In genomic region chr8:6321346-6321745, GRCm38 (mm10) we compare ENCODE assay signal across 20 mouse cellular contexts.
DNase-seq lines count a peak whose midpoint lies in the region; ATAC-seq and TF ChIP-seq lines count a peak whose summit lies in the region.
"Had no signal": no experiment of that assay in that cellular context is flagged by ENCODE, and none has a peak within 500 bp of the region (broad histone marks: within the 10 kb centered on the region; RNA-seq: fewer than 3 reads in every experiment).

No protein-coding gene starts in this region.

- TF ChIP-seq POLR2A in cerebellum, adult 2 months (IDR thresholded peaks at IDR 0.05; ENCODE audit: borderline replicate concordance, insufficient read depth, low read length): no peak

- H3K36me3 ChIP-seq in forebrain, postnatal 0 days (ENCODE audit: insufficient read depth): no peaks in the 10 kb centered on the region
- H3K36me3 ChIP-seq in forebrain, embryonic 12.5 days (replicated peaks): no peaks in the 10 kb centered on the region
- H3K36me3 ChIP-seq in midbrain, postnatal 0 days (ENCODE audit: insufficient read depth, low read length): no peaks in the 10 kb centered on the region
- H3K36me3 ChIP-seq in midbrain, embryonic 14.5 days (ENCODE audit: control insufficient read depth, insufficient read depth, low read length): no peaks in the 10 kb centered on the region
- H3K36me3 ChIP-seq: G1E; heart, embryonic 10.5 days had no signal

- H3K9me3 ChIP-seq in forebrain, postnatal 0 days (ENCODE audit: low read length): no peaks in the 10 kb centered on the region
- H3K9me3 ChIP-seq in forebrain, embryonic 12.5 days: no peaks in the 10 kb centered on the region
- no peaks in the 10 kb centered on the region for H3K9me3 ChIP-seq in midbrain, postnatal 0 days (ENCODE audit: low read length)
- H3K9me3 ChIP-seq in midbrain, embryonic 14.5 days (ENCODE audit: control insufficient read depth, low read length): no peaks in the 10 kb centered on the region
- H3K9me3 ChIP-seq: G1E; heart, embryonic 10.5 days had no signal

- H3K9ac ChIP-seq in forebrain, postnatal 0 days: no peak overlapping the region
- no peak overlapping the region for H3K9ac ChIP-seq in forebrain, embryonic 12.5 days
- no peak overlapping the region for H3K9ac ChIP-seq in midbrain, postnatal 0 days (replicated peaks; ENCODE audit: low read length, poor library complexity, severe bottlenecking)
- H3K9ac ChIP-seq in midbrain, embryonic 14.5 days (replicated peaks; ENCODE audit: low read length): no peak overlapping the region
- H3K9ac ChIP-seq: hindbrain, embryonic 14.5 days had no signal

- 33% methylated on average over 1 of the region's 1 CpGs for WGBS in cerebellum, adult 2 months
- 21% methylated on average over 1 of the region's 1 CpGs for WGBS in forebrain, postnatal 0 days
- WGBS in forebrain, embryonic 12.5 days: 43% methylated on average over 1 of the region's 1 CpGs
- WGBS in midbrain, postnatal 0 days: 33% methylated on average over 1 of the region's 1 CpGs
- WGBS in midbrain, embryonic 14.5 days: 59% methylated on average over 1 of the region's 1 CpGs

- H3K4me1 ChIP-seq in cerebellum, adult 2 months (ENCODE audit: control insufficient read depth, insufficient read depth, low read length): no peaks in the 10 kb centered on the region
- H3K4me1 ChIP-seq in forebrain, postnatal 0 days (ENCODE audit: insufficient read depth): no peaks in the 10 kb centered on the region
- no peaks in the 10 kb centered on the region for H3K4me1 ChIP-seq in forebrain, embryonic 12.5 days
- no peaks in the 10 kb centered on the region for H3K4me1 ChIP-seq in midbrain, postnatal 0 days (ENCODE audit: insufficient read depth, low read length)
- 0 out of 2 replicates have a peak, but pooled peaks cover 3% of the 10 kb centered on the region for H3K4me1 ChIP-seq in midbrain, embryonic 14.5 days (ENCODE audit: control insufficient read depth, insufficient read depth, low read length)
- H3K4me1 ChIP-seq: heart, embryonic 10.5 days had no signal

- no peaks in the 10 kb centered on the region for H3K27me3 ChIP-seq in cerebellum, adult 2 months (ENCODE audit: control insufficient read depth, insufficient read depth, low read length)
- no peaks in the 10 kb centered on the region for H3K27me3 ChIP-seq in forebrain, postnatal 0 days (ENCODE audit: insufficient read depth, low read length)
- H3K27me3 ChIP-seq in forebrain, embryonic 12.5 days: no peaks in the 10 kb centered on the region
- no peaks in the 10 kb centered on the region for H3K27me3 ChIP-seq in midbrain, postnatal 0 days (ENCODE audit: insufficient read depth, low read length)
- H3K27me3 ChIP-seq in midbrain, embryonic 14.5 days (ENCODE audit: control insufficient read depth, insufficient read depth, low read length): no peaks in the 10 kb centered on the region

- TF ChIP-seq CTCF in cerebellum, adult 2 months (IDR thresholded peaks at IDR 0.05; ENCODE audit: borderline replicate concordance, insufficient read depth, low read depth, low read length): no peak
- no peak for TF ChIP-seq CTCF in forebrain, postnatal 0 days (IDR thresholded peaks at IDR 0.05; ENCODE audit: low read depth)
- no peak for TF ChIP-seq CTCF in midbrain, postnatal 0 days (IDR thresholded peaks at IDR 0.05)

- no peak for ATAC-seq in forebrain, postnatal 0 days
- no peak for ATAC-seq in forebrain, embryonic 12.5 days (ENCODE audit: low FRiP score)
- no peak for ATAC-seq in midbrain, postnatal 0 days (ENCODE audit: low FRiP score)
- ATAC-seq in midbrain, embryonic 14.5 days (ENCODE audit: low FRiP score, low TSS enrichment): no peak
- ATAC-seq: CD4-positive, CD25-positive, alpha-beta regulatory T cell, adult 4 months; intestine, embryonic 16.5 days had no signal

- H3K27ac ChIP-seq in cerebellum, adult 2 months (ENCODE audit: insufficient read depth, low read length): no peak overlapping the region
- no peak overlapping the region for H3K27ac ChIP-seq in forebrain, postnatal 0 days (ENCODE audit: low read depth, low read length)
- no peak overlapping the region for H3K27ac ChIP-seq in forebrain, embryonic 12.5 days
- no peak overlapping the region for H3K27ac ChIP-seq in midbrain, postnatal 0 days (ENCODE audit: low read depth, low read length)
- H3K27ac ChIP-seq in midbrain, embryonic 14.5 days (replicated peaks; ENCODE audit: low read depth, low read length): no peak overlapping the region
- H3K27ac ChIP-seq: heart, embryonic 10.5 days; hindbrain, embryonic 14.5 days had no signal

- intact Hi-C loops in heart, postnatal 25 days (cut with DNase I): no loop called here

- H3K4me3 ChIP-seq in cerebellum, adult 2 months (replicated peaks; ENCODE audit: insufficient read depth, low read depth, low read length): no peak overlapping the region
- no peak overlapping the region for H3K4me3 ChIP-seq in forebrain, postnatal 0 days (ENCODE audit: low read depth, low read length)
- no peak overlapping the region for H3K4me3 ChIP-seq in forebrain, embryonic 12.5 days (replicated peaks)
- H3K4me3 ChIP-seq in midbrain, postnatal 0 days (ENCODE audit: low read depth, low read length): no peak overlapping the region
- H3K4me3 ChIP-seq in midbrain, embryonic 14.5 days (replicated peaks; ENCODE audit: low read depth, low read length): no peak overlapping the region
- H3K4me3 ChIP-seq: heart, embryonic 10.5 days had no signal

- peak; percentile 54 to 71 for DNase-seq in cerebellum, postnatal 10 days
- DNase-seq in cerebellum, adult 2 months: no peak
- peak; percentile 12 for DNase-seq in forebrain, postnatal 0 days
- DNase-seq in midbrain, postnatal 0 days (ENCODE audit: low spot score): peak; percentile 61
- DNase-seq in midbrain, embryonic 14.5 days: no peak
- peak; percentile 12 for DNase-seq in retina, embryonic 14.5 days (ENCODE audit: low spot score)
- no peak for DNase-seq in heart, postnatal 25 days (ENCODE audit: low spot score)
- DNase-seq: adrenal gland, postnatal 10 days; B cell, adult 2 months; cerebellum, adult 8-10 months; cerebellum, postnatal 36 days; gastrocnemius, postnatal 36 days; heart, adult 18-20 months; heart, postnatal 10 days had no signal

- no peak overlapping the region for H3K4me2 ChIP-seq in forebrain, postnatal 0 days (ENCODE audit: low read depth)
- no peak overlapping the region for H3K4me2 ChIP-seq in forebrain, embryonic 12.5 days
- no peak overlapping the region for H3K4me2 ChIP-seq in midbrain, postnatal 0 days (ENCODE audit: low read depth, low read length, poor library complexity, severe bottlenecking)
- H3K4me2 ChIP-seq in midbrain, embryonic 14.5 days (ENCODE audit: low read length): no peak overlapping the region
- H3K4me2 ChIP-seq: hindbrain, embryonic 14.5 days had no signal

Comparison
In these comparisons a context has a peak if more than half of its experiments do, and no peak if none do; other contexts are left out.
1. DNase-seq: peak in cerebellum, postnatal 10 days (2 of 2), forebrain, postnatal 0 days (single experiment), midbrain, postnatal 0 days (single experiment) and retina, embryonic 14.5 days (single experiment); none in cerebellum, adult 2 months (0 of 2), midbrain, embryonic 14.5 days (single experiment) and heart, postnatal 25 days (single experiment).